Mouse (Mus musculus) layer of hippocampus, adult 2 months (tissue): ENCODE data around the gene Il20rb. TPM values are rescaled to one million over a fixed set of nuclear protein-coding genes. Genes with fewer than 3 reads are reported as not detected.

Experiments
- DNase-seq, 2 experiments: peaks; one replicate each; pipeline ENCODE4 v3.0.0; 2022; ENCODE audit warnings: low spot score in 2 of 2
- H3K27ac ChIP-seq: fragments of 200-600 bp; 2 replicates; pipeline ENCODE4 v1.8.1; 2022
- H3K4me3 ChIP-seq: fragments of 200-600 bp; 2 replicates; pipeline ENCODE4 v1.8.1; 2022; ENCODE audit warnings: mild to moderate bottlenecking
- CTCF ChIP-seq: fragments of 200-600 bp; conservative IDR thresholded peaks from 2 replicates; pipeline ENCODE4 v1.8.1; 2022; ENCODE audit warnings: antibody characterized with exemption, mild to moderate bottlenecking, moderate library complexity
- total RNA-seq, 2 experiments: library from RNA; stranded (reverse); gene quantifications; 2 replicates each; pipeline ENCODE4 v1.2.3; 2021

The Il20rb gene
- total RNA-seq, 2 experiments from 2014 or later: 4.3 to 4.8 TPM

DNA sequence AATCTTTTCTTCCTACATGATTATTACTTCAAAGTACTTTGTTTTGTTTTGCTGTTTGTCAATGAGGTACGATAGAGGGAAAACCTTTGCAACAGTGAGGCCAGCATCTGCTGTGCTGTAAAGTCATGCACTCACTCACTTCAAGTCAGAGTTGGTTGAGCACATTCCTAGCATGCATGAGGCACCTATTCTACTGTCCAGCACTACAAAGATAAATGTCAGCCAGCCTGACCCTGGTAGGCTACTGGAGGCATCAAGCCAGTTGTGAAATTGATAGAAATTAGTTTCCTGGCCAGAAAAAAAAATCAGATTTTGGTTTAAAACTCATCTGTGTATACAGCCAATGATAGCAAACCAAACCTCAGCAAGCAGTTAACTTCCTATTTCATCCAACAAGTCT lies 4.8 kb upstream of the Il20rb start:
- no peak for TF ChIP-seq CTCF
- H3K27ac ChIP-seq: no peak overlapping the region
- DNase-seq: no peak
- no peak overlapping the region for H3K4me3 ChIP-seq

DNA sequence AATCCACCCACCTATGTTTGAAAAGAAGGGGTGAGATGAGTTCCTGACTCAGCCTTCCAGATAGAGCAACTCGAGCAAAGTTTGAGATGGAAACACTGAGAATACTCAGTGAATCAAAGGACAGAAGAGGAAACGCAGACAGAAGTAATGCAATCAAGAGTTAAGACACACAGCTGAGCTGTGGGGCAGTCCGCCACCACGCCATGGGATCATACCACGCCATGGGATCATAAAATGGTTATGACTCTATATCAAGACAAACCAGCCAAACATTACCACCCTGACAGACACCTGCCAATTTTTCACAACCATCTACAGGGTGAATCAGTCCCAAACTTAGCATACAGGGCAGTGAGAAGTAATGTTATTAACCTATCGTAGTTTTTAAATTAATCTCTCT lies 2.4 kb upstream of the Il20rb start:
- no peak for TF ChIP-seq CTCF
- no peak for DNase-seq
- Histone ChIP-seq H3K4me3 (no peak overlapping the region), H3K27ac (no peak overlapping the region)

DNA sequence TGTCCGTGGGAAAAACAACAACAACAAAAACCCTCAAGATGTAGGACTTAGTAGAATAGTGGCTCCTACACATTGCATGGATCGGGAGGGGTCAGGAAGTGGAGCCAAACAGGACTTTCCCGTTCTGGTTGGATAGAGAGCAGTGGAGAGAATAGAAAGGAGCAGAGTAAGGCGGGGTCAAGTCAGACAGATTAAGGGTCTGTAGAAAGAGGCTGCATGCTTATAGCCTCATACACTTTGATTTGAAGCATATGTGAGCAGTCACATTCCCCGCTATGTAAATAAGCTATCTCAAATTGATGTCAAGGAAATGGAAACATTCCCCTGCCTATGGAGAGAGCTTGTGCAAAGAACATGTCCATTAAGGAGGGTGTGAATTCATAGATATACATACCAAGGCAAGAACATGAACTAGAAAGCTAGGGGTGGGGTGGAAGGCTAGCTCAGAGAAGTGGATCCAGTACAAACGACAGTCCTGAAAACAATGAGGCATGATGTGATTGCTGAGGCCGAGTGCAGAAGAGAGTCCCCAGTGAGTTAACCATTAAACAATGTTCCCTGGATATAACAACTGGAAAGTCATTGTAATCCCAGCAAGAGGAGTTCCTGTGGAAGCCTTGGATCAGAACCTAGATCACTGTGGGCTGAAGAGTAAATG lies 1.6 kb upstream of the Il20rb start:
- DNase-seq: no peak
- Histone ChIP-seq H3K27ac (no peak overlapping the region), H3K4me3 (no peak overlapping the region)
- TF ChIP-seq CTCF: no peak

DNA sequence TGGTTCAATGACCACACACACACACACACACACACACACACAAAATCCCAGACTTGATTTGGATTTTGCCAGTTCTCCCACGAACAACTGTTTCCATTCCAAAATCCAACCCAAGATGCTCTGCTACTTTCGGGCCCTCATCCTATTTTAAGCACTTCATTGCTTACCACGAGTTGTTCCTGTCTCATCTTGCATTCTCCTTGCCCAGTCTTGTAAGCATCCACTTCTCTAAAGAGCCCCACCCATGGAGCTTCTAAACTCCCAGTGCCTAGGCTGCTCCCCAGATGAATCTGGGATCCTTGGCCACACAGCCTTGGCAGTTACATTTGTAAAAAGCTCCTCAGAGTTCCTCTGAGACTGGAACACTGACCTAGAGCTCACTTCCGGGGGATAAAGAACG lies 3.3 kb downstream of the Il20rb start:
- DNase-seq: no peak
- no peak for TF ChIP-seq CTCF
- Histone ChIP-seq H3K4me3 (no peak overlapping the region), H3K27ac (no peak overlapping the region)

DNA sequence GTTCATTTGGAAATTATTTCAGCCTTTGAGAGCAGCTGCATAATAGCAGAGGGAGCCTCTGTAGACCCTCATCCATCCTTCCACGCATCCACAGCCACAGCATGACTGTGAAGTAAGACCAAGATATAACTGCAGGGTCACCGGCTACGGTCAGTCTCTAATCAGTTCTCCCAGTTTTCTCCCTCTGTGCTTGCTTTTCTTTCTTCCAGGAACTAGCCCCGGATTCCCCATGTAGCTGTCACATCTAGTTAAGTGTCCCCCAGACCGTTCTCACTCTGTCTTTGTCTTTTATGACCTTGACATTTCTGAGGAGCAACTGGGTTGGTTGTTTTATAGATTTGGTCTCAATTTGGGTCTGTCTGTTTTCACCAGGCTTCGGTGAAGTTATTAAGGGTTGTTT lies 5.0 kb downstream of the Il20rb start:
- DNase-seq: no peak
- no peak overlapping the region for H3K4me3 ChIP-seq
- H3K27ac ChIP-seq: no peak overlapping the region
- no peak for TF ChIP-seq CTCF

DNA sequence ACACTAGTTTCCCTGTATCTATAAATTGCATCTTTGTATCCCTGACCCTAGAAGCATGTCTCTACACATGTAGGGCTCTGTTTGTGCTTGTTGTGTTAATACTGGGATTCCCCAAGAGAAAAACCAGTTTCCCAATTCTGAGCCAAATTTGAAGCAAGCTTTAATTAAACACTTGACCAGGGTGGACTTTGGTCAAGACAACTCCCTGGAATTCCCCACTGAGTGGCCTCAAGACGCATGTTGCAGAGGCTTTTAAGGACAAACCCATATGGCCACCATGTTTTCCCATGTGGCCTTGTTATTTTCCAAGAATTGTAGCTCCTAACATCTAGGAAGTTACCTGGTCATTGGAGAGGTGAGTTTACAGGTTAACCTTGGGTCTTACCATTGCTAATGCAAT lies 12.5 kb downstream of the Il20rb start:
- no peak for DNase-seq
- no peak for TF ChIP-seq CTCF
- Histone ChIP-seq H3K4me3 (no peak overlapping the region), H3K27ac (no peak overlapping the region)

DNA sequence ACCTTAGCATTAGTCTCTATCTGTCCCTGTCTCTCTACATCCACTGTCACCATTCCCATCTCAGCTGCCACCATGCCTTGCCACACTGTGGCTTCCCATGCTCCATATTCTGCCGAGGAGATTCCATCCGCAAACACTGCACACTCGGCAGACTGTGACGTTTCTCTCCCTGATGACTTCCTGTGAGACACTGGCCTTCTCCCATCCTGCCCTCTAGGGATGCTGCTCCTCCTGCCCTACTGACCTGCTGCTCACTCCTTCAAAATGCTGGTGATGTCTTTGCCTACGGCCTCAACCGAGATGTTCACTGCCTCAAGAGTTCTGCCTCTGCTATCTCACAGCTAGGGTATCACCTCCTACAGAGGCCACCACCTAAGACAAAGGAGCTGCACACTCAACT lies 13.2 kb downstream of the Il20rb start:
- Histone ChIP-seq H3K27ac (no peak overlapping the region), H3K4me3 (no peak overlapping the region)
- no peak for TF ChIP-seq CTCF
- DNase-seq: no peak

DNA sequence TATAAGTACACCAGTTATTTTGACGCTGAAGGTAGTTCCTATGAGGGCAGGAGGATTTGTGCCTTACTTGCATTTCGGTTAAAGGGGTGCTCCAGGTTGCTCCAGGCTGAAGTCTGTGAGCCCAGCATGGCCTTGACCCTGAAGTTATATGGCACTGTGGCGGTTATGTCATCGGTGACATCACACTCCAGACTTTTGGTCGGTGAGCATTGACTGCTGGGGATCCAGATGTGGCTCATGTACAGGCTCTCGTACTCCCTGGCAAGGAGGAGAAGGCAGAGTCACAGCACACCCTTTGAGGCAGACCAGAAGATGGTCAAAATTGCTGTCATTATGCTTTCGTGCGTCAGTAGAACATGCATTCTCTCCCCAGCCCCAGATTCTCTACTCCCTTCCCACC lies 13.7 kb downstream of the Il20rb start:
- no peak for DNase-seq
- Histone ChIP-seq H3K27ac (no peak overlapping the region), H3K4me3 (no peak overlapping the region)
- TF ChIP-seq CTCF: no peak

DNA sequence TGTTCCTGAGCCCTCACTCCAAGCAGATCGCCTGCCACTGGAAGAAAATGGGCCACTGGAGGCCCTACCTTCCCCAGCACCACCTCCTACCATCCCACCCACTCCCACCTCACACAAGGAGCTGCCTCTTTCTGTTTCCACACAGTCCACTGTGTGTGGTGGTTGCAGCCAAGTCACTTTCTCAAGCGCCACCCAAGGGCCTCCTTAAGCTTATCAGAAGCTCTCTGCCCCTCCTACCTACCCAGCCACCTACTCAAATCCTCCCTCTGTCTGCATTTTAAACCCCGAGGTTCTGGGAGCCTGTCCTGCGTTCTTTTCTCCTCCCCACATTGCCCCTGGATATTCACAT lies 15.0 kb downstream of the Il20rb start:
- no peak for DNase-seq
- no peak overlapping the region for H3K4me3 ChIP-seq
- TF ChIP-seq CTCF: no peak
- no peak overlapping the region for H3K27ac ChIP-seq

DNA sequence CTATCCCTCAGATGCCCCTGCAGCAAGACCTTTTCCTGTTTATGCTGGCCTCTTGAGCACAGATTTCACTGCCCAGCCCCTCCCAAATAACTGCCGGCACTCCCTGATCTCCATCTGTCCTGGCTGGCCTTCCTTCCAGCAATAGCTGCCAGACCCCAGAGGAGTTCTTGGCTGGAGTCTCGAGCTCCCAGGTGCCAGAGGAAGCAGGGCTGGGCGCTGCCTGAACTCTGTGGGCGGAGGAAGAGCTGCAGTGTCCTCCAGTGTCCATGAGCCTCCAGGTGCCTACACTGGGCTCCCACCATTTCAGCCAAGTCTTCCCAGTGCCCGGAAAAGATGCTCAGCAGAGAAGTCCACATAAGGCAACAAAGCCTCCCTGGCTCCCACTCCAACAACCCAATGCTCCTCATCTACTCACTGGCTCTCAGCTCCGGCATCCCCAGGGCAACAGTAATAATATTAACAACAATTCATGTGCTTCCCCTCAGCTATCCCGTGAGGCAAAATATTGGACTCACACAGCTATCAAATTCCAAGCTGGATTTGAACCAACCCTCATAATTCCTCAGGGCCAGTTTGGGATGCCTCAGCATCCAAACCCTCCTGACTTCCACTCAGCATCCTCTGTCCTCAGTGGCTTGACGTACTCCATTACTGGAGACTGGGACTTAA lies 15.5 kb downstream of the Il20rb start:
- Histone ChIP-seq H3K27ac (no peak overlapping the region), H3K4me3 (no peak overlapping the region)
- DNase-seq: no peak
- TF ChIP-seq CTCF: no peak

DNA sequence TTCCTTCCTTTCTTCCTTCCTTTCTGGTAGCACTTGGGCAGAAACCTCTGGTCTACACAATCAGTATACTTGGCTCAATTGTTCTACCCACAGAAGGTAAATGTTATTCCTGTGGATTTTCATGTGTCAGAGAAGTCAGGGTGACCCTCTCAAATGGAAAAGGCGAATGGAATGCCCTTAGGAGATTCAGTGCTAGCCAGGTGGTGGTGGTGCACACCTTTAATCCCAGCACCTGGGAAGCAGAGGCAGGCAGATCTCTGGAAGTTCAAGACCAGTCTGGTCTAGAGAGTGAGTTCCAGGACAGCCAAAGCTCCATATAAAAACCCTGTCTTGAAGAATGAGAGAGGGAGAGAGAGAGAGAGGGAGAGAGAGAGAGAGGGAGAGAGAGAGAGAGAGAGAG lies 16.4 kb downstream of the Il20rb start:
- no peak overlapping the region for H3K27ac ChIP-seq
- DNase-seq: no peak
- no peak for TF ChIP-seq CTCF
- H3K4me3 ChIP-seq: no peak overlapping the region

DNA sequence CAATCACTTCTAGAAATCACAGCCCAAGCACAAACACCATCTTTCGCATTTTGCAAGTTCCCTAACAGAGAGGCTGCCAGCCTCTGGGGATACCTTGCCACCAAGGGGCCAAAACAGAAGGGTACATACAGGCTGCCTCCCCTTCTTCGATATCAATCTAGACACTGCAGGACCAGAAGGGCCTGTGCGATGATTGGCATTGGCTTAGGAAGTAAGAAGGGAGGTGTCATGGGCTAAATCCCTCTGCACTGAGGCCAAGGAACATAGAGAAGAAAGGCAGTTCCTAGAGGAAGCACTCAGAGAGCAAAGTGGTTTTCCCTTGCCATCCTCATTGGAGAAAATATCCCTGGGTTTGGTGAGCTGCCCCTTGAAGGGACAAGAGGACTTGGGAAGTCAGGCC lies 16.9 kb downstream of the Il20rb start:
- no peak for DNase-seq
- Histone ChIP-seq H3K27ac (no peak overlapping the region), H3K4me3 (no peak overlapping the region)
- TF ChIP-seq CTCF: no peak

DNA sequence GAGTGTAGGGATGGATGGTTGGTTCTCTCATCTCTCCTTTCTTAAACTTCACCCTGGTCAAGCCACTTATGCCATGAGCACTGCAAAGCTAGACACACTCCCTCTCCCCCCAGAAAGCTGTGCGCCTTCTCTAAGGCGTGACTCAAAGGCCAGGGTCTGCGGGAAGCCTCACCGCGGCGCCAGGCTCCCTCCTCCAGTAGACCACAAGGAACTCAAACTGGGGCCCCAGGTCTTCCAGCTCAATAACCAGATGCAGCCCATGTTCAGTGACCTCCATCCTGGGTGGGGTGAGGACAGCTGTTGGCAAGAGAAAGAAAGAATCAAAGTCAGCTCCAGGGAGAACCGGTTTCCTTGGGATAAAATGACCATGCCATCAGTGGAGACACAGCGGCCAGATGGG lies 18.4 kb downstream of the Il20rb start:
- H3K27ac ChIP-seq: no peak overlapping the region
- TF ChIP-seq CTCF: no peak

DNA sequence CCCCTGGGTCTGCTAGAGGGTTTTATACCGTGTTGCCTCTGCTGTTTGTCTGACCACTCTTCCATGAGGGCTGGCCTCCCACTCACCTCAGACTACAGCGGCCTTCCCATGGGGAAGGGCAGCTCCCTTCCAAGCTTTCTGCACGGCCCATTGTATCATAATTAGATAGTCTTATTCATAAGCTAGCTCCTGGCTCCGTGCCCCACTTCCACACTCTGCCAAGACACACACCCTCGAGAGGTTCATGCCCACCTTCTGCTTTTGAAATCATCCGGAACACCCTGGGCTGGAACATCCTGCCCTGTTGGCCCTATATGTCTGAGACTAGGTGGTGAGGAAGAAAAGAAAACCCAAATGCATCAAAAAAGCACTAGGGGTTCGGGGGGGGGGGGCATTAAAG lies 18.9 kb downstream of the Il20rb start:
- Histone ChIP-seq H3K27ac (peak overlapping the region; percentile 62; the same call in 1 of the 2 replicates), H3K4me3 (no peak overlapping the region)
- DNase-seq: peak; percentile 16 to 42
- no peak for TF ChIP-seq CTCF

More for the DNA sequence above, 18.4 kb downstream of the Il20rb start:
- no peak for DNase-seq
- H3K4me3 ChIP-seq: no peak overlapping the region

DNA sequence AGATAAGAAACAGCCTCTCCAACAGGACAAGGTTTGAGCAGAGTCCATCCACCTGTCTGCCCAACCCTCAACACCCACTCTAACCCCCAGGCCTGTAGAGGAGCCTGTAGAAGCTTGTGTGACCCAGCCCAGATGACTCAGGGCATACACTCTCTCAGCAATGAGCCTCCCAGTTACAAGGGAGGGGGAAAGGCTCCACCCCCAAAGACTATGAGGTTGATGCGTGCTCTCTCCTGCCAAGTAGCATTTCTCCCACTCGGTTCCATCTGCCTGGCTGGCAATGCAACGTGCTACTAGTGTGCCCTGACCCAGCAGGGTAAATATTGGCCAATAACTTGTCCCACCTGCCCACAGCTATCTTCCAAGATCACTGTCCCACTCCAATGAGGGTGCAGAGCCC lies 19.8 kb downstream of the Il20rb start:
- Histone ChIP-seq H3K27ac (peak overlapping the region; percentile 62), H3K4me3 (no peak overlapping the region)
- peak; percentile 48 to 49 for DNase-seq
- TF ChIP-seq CTCF: no peak
